Mouse (Mus musculus) intestine, embryonic 16.5 days (tissue): ENCODE data around the gene Tbkbp1. TPM values are rescaled to one million over a fixed set of nuclear protein-coding genes. Genes with fewer than 3 reads are reported as not detected.
A peak's percentile ranks its signal among the peaks of the same experiment; 100 is the strongest.

ENCODE experiments used
- ATAC-seq: fragments of 200-750 bp; cut with Nextera tagmentation; 2 replicates; pipeline ENCODE4 v1.8.0; 2017; ENCODE audit warnings: moderate TSS enrichment, moderate library complexity
- H3K27ac ChIP-seq: fragments of 300-500 bp; sonication (generic); 2 replicates; pipeline ENCODE4 v1.5.1; 2014; ENCODE audit warnings: mild to moderate bottlenecking, low read length
- H3K27me3 ChIP-seq: fragments of 300-500 bp; sonication (generic); replicated peaks from 2 replicates; pipeline ENCODE4 v1.6.1; 2014; ENCODE audit warnings: low read length, control low read depth, mixed read lengths; ENCODE audit not compliant: control insufficient read depth, insufficient read depth
- H3K36me3 ChIP-seq: fragments of 300-500 bp; sonication (generic); 2 replicates; pipeline ENCODE4 v1.6.1; 2014; ENCODE audit warnings: low read length, control low read depth; ENCODE audit not compliant: control insufficient read depth, insufficient read depth
- H3K4me1 ChIP-seq: fragments of 300-500 bp; sonication (generic); 2 replicates; pipeline ENCODE4 v1.6.1; 2014; ENCODE audit warnings: low read length, control low read depth, mixed read lengths; ENCODE audit not compliant: control insufficient read depth, insufficient read depth
- H3K4me2 ChIP-seq: fragments of 300-500 bp; sonication (generic); 2 replicates; pipeline ENCODE4 v1.6.1; 2014; ENCODE audit warnings: low read depth, low read length, control low read depth
- H3K4me3 ChIP-seq: fragments of 300-500 bp; sonication (generic); 2 replicates; pipeline ENCODE4 v1.5.1; 2014; ENCODE audit warnings: mild to moderate bottlenecking, low read length
- H3K9ac ChIP-seq: fragments of 300-500 bp; sonication (generic); 2 replicates; pipeline ENCODE4 v1.6.1; 2014; ENCODE audit warnings: low read depth, low read length
- H3K9me3 ChIP-seq: fragments of 300-500 bp; sonication (generic); 2 replicates; pipeline ENCODE4 v1.6.1; 2016; ENCODE audit warnings: low read length, control low read depth; ENCODE audit not compliant: control insufficient read depth
- WGBS: fragments of 180-500 bp; shearing (Covaris S2); extraction: QIAGEN DNeasy Blood & Tissue Kit; methylation state at CpG from one replicate; pipeline ENCODE4 v1.1.7; 2014; 5-methylcytosine and 5-hydroxymethylcytosine counted together
- polyA plus RNA-seq: library from polyadenylated mRNA; unstranded; fragments of >200 nt; fragmentation: Nextera tagmentation; extraction: Ambion mirVana; gene quantifications from 2 replicates; pipeline ENCODE4 v1.2.1, GENCODE M21; 2015

The Tbkbp1 gene
- polyA plus RNA-seq, 1 experiment from 2014 or later = 2.0 TPM

DNA sequence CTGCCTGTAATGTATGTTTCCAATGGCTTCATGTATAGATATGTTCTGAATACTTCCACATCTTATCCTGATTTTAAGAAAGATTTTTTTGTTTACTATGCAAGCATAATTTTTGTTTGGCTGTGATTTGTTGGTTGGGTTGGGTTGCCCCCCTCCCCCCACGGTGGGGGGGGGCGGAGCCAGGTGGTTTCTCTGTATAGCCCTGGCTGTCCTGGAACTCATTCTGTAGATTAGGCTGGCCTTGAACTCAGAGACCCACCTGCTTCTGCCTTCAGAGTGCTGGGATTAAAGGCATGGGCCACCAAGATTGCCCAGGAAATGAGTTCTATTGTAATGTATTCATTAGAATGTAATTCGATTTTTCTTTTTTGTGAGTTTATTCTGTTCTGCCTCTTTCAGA lies 37.9 kb upstream of the Tbkbp1 start:
- peak overlapping the region; percentile 58; the same call in 1 of the 2 replicates for H3K4me3 ChIP-seq
- no peak for ATAC-seq
- no peaks in the 10 kb centered on the region for H3K9me3 ChIP-seq
- no peaks in the 10 kb centered on the region for H3K36me3 ChIP-seq
- H3K27ac ChIP-seq = no peak overlapping the region; the same call in 1 of the 2 replicates
- H3K9ac ChIP-seq = no peak overlapping the region
- no peaks in the 10 kb centered on the region for H3K27me3 ChIP-seq
- H3K4me1 ChIP-seq = peaks cover 20% of the 10 kb centered on the region
- 39% methylated on average over 3 of the region's 3 CpGs for WGBS
- peak overlapping the region; percentile 72 for H3K4me2 ChIP-seq

DNA sequence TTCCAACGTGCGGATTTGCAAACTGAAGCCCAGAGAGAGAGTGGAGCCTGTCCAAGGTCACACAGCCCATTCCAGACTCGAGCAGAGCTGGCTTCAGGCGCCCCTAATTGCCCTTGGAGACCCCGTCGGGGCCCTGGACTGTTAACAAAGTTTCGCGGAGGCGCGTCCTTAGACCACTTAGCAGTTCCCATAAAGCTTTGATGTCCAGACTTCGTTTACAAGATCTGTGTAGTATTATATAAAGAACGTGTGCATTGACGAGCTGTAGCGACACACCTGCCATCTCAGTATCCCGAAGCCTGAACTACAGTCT lies 37.3 kb upstream of the Tbkbp1 start:
- peak overlapping the region; percentile 58 for H3K4me3 ChIP-seq
- 1% methylated on average over 15 of the region's 15 CpGs for WGBS

DNA sequence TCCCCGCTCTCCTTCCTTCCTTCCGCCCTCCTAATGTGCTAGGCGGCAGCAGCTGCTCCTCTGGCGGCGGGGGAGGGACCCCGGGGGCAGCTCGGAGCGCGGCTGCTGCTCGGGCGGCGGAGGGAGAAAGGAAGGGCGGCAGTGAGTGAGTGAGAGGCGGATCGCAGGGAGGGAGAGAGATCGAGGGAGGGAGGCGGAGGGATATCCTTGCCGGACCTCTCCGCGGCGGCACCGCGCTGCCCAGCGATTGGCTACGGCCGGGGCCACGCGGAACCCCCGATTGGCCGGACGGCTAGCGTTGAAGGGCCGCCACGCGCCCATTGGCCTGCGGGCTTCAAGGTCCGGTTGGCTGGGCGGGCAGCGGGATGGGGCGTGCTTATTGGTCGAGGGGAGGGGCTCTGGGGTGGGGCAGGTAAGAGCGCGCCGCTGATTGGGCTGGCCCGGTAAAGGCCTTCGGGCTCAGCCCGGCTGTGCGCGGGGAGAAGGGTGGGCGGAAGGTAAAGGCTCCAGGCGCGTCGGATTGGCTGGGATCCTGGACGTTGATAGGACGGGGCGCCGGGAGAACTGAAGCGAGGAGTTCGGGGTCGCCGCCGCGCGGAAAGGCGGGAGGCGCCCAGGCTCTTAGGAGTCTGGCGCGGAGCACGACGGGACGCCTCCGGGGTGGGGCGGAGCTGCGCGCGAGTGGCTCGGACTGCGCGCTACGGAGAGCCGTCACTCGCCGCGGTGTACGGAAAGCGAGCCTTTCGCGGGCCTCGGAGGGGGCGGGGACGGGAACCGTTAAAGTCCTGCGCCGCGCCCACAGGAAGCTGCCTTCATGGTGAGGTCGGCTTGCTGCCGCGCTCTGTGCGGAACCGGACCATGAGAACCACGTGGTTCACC lies 36.7 kb upstream of the Tbkbp1 start, which contains the start of gene Kpnb1:
Gene Kpnb1 (minus strand): TSS at position 118 of the 879 bp plus-strand sequence.
- peak; percentile 96 for ATAC-seq
- WGBS = under 1% methylated on average over 99 of the region's 101 CpGs
- Histone ChIP-seq H3K9ac (peak within 1 kb of the TSS; percentile 95), H3K27ac (peak within 1 kb of the TSS; percentile 98), H3K4me3 (peak within 1 kb of the TSS; percentile 79), H3K36me3 (peaks cover 2% of the 10 kb centered on the region; the same call in 1 of the 2 replicates), H3K4me1 (peaks cover 22% of the 10 kb centered on the region), H3K9me3 (no peaks in the 10 kb centered on the region), H3K27me3 (no peaks in the 10 kb centered on the region), H3K4me2 (peak within 1 kb of the TSS; percentile 72)

More for the DNA sequence above, 37.3 kb upstream of the Tbkbp1 start:
- peaks cover 22% of the 10 kb centered on the region for H3K4me1 ChIP-seq
- H3K36me3 ChIP-seq = no peaks in the 10 kb centered on the region
- peak overlapping the region; percentile 93 for H3K27ac ChIP-seq
- ATAC-seq = no peak
- H3K4me2 ChIP-seq = peak overlapping the region; percentile 72
- no peaks in the 10 kb centered on the region for H3K9me3 ChIP-seq
- no peaks in the 10 kb centered on the region for H3K27me3 ChIP-seq
- H3K9ac ChIP-seq = peak overlapping the region; percentile 95

DNA sequence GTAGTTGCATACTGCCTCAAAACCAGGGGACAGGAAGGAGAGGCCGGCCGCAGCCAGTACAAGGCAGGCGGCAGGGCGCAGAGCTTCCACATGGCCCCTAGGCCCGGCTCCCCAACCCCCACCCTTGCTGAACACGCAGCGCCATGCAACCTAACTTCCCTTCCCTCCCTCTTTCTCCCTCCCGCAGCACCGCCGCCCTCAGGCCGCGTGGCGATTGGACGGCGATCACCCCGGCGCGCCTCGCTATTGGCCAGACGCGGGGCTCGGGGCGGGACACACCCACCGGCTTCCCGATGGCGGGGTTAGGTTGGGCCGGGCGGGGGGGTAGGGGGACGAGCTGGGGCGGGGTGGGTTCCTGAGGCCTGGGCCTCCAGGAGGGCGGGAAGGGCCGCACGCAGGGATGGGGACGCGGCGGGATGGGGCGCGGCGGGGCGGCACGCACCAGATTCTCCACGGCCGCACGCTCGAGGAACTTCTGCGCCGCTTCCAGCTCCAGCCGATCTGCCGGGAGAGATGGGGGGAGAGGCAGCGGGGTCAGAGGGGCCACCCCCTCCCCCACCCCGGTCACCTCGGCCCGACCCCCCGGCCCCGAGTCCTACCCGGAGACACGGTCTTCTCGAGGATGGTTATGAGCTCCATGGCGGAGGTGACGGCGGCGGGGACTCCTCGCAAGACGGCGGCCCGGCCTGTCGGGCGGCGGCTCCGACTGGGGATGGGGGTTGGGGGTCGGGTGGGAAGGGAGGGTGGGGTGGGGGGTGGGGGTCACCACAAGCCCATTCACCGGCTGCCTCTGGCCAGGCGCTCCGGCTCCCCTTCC lies 35.9 kb upstream of the Tbkbp1 start:
- ATAC-seq = peak; percentile 70
- WGBS = under 1% methylated on average over 69 of the region's 74 CpGs

DNA sequence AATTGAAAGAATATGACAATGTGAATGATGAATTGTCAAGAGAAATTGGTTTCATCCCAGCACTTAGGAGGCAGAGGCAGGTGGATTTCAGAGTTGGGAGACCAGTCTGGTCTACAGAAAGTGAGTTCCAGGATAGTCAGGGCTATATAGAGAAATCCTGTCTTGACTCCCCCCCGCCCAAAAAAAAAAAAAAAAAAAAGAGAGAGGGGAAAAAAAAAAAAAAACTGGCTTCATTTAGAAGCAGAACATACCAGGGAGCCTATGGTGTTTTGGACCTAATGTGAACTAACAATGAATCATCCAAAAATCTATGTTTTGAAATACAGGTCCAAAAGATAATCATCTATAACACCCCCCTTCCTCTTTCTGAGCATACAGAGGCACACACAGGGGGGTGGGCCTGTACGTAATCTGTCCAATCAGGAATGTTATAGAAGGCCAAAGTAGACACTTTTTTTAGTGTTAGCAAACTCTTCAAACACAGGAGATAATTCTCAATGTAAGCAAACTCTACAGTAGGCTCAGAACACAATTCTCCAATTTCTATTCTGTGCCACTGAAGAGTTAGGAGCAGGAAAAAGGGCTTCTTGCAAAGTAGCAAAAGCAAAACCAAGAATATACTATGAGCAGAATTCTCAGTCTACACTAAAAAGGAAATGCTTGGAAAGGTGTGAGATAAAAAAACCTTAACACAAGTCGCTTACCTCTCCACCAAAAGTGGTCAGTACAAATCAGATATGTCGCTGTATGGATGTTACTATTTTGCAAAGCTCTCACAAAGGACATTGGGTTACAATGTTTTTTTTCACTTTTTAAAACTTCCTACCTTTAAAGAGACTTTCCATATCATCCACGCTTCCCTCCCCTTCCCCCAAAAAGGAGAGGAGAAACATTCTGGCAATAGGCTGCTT lies 34.7 kb upstream of the Tbkbp1 start:
- Histone ChIP-seq H3K27me3 (no peaks in the 10 kb centered on the region), H3K4me3 (peak overlapping the region; percentile 79), H3K9ac (peak overlapping the region; percentile 69), H3K27ac (no peak overlapping the region), H3K4me2 (peak overlapping the region; percentile 62), H3K9me3 (no peaks in the 10 kb centered on the region), H3K4me1 (peaks cover 26% of the 10 kb centered on the region), H3K36me3 (peaks cover 6% of the 10 kb centered on the region)
- WGBS = 54% methylated on average over 5 of the region's 5 CpGs
- ATAC-seq = no peak

More for the DNA sequence above, 35.9 kb upstream of the Tbkbp1 start:
- Histone ChIP-seq H3K27me3 (no peaks in the 10 kb centered on the region), H3K4me3 (peak overlapping the region; percentile 79), H3K9me3 (no peaks in the 10 kb centered on the region), H3K36me3 (peaks cover 6% of the 10 kb centered on the region), H3K4me2 (peak overlapping the region; percentile 62), H3K9ac (peak overlapping the region; percentile 95), H3K27ac (peak overlapping the region; percentile 98), H3K4me1 (peaks cover 26% of the 10 kb centered on the region)

DNA sequence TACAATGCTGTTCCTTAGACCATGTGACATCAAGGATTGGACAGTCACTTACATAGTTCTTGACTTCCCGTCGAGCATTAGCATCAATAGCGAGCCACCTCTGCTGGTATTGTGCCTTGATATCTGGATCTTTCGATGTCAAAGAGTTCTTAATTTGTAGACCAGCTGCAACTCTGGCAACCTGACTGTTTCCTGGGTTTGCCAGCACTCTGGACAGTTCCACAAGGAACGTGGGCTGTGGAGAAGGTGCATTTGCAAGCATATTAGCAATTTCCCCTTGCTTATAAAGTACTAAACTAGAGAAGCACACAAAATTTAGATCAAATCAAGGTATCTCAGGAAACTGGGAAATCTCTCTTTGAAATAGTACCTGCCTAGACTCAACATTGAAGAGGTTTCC lies 33.6 kb upstream of the Tbkbp1 start:
- H3K9ac ChIP-seq = no peak overlapping the region
- no peak for ATAC-seq

DNA sequence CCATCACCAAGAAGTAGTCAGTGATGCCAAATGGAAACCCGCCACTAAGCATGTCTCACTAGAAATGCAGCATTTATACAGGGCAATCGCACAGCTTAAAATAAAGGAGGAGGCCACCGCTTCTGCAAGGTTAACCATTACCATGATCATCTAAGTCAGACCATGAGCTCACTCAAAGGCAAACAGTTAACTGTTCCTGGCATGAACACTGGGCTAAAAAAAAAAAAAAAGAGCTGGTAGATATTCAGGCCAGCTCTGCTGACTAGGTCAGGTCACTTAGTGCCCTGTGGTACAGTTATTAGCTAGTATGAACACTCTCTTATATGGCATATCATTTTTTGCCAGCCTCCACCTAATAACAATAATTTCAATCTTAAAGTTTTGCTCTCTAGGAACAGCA lies 31.2 kb upstream of the Tbkbp1 start:
- no peak overlapping the region for H3K9ac ChIP-seq
- peaks cover 21% of the 10 kb centered on the region for H3K36me3 ChIP-seq
- H3K9me3 ChIP-seq = no peaks in the 10 kb centered on the region
- 67% methylated on average over 3 of the region's 3 CpGs for WGBS
- H3K27me3 ChIP-seq = no peaks in the 10 kb centered on the region
- H3K4me2 ChIP-seq = no peak overlapping the region
- ATAC-seq = no peak
- H3K27ac ChIP-seq = no peak overlapping the region
- peaks cover 25% of the 10 kb centered on the region for H3K4me1 ChIP-seq
- no peak overlapping the region for H3K4me3 ChIP-seq

More for the DNA sequence above, 33.6 kb upstream of the Tbkbp1 start:
- 72% methylated on average over 5 of the region's 5 CpGs for WGBS
- Histone ChIP-seq H3K36me3 (peaks cover 11% of the 10 kb centered on the region), H3K27me3 (no peaks in the 10 kb centered on the region), H3K9me3 (no peaks in the 10 kb centered on the region), H3K27ac (no peak overlapping the region), H3K4me3 (no peak overlapping the region), H3K4me2 (no peak overlapping the region; the same call in 1 of the 2 replicates), H3K4me1 (peaks cover 29% of the 10 kb centered on the region)

DNA sequence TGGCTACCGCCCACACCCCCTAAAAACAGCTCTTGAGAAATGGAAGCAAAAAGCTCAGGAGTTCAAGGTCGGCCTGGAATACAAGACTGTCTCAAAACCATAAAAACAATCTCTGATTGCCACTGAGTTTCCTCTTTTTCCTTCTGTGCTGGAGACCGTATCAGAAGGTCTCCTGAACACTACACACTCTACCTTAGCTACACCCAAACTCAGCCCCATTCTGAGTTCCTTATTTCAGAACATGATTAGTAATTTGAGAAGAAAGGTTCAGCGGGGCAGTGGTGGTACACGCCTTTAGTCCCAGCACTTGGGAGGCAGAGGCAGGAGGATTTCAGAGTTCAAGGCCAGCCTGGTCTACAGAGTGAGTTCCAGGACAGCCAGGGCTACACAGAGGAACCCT lies 29.8 kb upstream of the Tbkbp1 start:
- Histone ChIP-seq H3K9ac (no peak overlapping the region), H3K9me3 (no peaks in the 10 kb centered on the region), H3K4me2 (no peak overlapping the region), H3K27me3 (no peaks in the 10 kb centered on the region), H3K27ac (no peak overlapping the region), H3K4me3 (no peak overlapping the region), H3K36me3 (peaks cover 24% of the 10 kb centered on the region), H3K4me1 (peaks cover 21% of the 10 kb centered on the region)
- no peak for ATAC-seq
- WGBS = 79% methylated on average over 5 of the region's 5 CpGs
